Mouse (Mus musculus) small intestine, adult 2 months (tissue): Measurements from ENCODE around the gene Igsf11. TPM values are rescaled to one million over a fixed set of nuclear protein-coding genes. Genes with fewer than 3 reads are reported as not detected.

Source experiments
- H3K27ac ChIP-seq: fragments of 200-500 bp; 2 replicates; pipeline ENCODE4 v1.5.1; 2012; ENCODE audit warnings: low read depth, low read length, control low read depth, inconsistent platforms; ENCODE audit not compliant: insufficient read depth
- H3K27me3 ChIP-seq: fragments of 200-500 bp; 2 replicates; pipeline ENCODE4 v1.6.1; 2012; ENCODE audit warnings: mild to moderate bottlenecking, moderate library complexity, low read length, inconsistent platforms; ENCODE audit not compliant: control insufficient read depth, insufficient read depth
- H3K36me3 ChIP-seq: fragments of 200-500 bp; 2 replicates; pipeline ENCODE4 v1.6.1; 2012; ENCODE audit warnings: mild to moderate bottlenecking, low read length, control low read depth, inconsistent platforms; ENCODE audit not compliant: control insufficient read depth, insufficient read depth
- H3K4me1 ChIP-seq: fragments of 200-500 bp; 2 replicates; pipeline ENCODE4 v1.6.1; 2012; ENCODE audit warnings: low read length, inconsistent platforms, mixed read lengths; ENCODE audit not compliant: control insufficient read depth, insufficient read depth, insufficient read length
- H3K4me3 ChIP-seq: fragments of 200-500 bp; 2 replicates; pipeline ENCODE4 v1.5.1; 2012; ENCODE audit warnings: low read depth, mild to moderate bottlenecking, control low read depth, inconsistent platforms, low read length, moderate library complexity
- CTCF ChIP-seq: fragments of 200-500 bp; IDR thresholded peaks from 2 replicates; pipeline ENCODE4 v1.5.1; 2012; ENCODE audit warnings: low read depth, mild to moderate bottlenecking, control low read depth, inconsistent platforms, low read length, moderate library complexity, mixed read lengths; ENCODE audit not compliant: insufficient replicate concordance, insufficient read length; ENCODE audit errors: extremely low read depth
- POLR2A ChIP-seq: fragments of 200-500 bp; IDR thresholded peaks from 2 replicates; pipeline ENCODE4 v1.6.1; 2012; ENCODE audit warnings: low read depth, mild to moderate bottlenecking, control low read depth, inconsistent platforms, low read length, moderate library complexity
- WGBS: fragments of 180-500 bp; shearing (Covaris S2); methylation state at CpG from one replicate; pipeline ENCODE4 v1.1.7; 2018; 5-methylcytosine and 5-hydroxymethylcytosine counted together
- polyA plus RNA-seq: library from polyadenylated mRNA; depleted of rRNA; stranded (reverse); fragments of >200 nt; gene quantifications from 2 replicates; pipeline ENCODE4 v1.2.3, GENCODE M21; 2012

Igsf11 gene
- polyA plus RNA-seq, 1 experiment = 0.41 TPM

DNA sequence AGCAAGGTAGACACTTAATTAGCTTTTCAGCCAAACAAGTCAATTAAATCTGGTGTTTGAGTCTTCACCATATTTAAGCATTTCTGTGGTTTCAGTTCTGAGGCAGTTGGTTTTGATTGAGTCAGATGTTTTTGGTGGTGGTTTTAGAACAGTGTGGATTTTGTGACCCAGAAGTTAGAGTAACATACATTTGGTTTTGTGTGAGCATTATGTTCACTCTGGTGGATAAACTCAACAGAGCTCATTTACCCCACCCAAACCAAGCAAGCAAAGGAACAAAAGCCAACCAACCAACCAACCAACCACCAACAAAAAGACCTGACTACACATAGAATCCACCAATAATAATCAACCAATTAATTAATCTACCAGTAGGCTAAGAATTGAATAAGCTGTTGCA lies 106.8 kb downstream of the Igsf11 start:
- Histone ChIP-seq H3K36me3 (no peaks in the 10 kb centered on the region), H3K27ac (no peak overlapping the region), H3K4me3 (no peak overlapping the region), H3K4me1 (no peaks in the 10 kb centered on the region), H3K27me3 (no peaks in the 10 kb centered on the region)
- TF ChIP-seq CTCF = no peak
- TF ChIP-seq POLR2A = no peak

DNA sequence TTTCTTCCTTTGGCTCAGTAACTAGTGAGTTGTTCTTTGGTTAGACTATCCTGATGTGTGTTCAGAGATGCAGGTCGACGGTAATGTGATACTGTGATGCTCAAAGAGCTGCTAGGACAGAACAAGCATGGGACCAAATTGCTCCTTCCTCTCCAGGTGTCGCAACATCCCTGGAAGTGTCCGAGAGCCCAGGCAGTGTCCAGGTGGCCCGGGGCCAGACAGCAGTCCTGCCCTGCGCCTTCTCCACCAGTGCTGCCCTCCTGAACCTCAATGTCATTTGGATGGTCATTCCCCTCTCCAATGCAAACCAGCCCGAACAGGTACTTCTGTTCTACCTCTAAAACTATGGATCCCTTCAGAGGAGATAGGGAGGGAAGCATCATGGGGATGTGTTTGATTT lies 114.5 kb downstream of the Igsf11 start:
- Histone ChIP-seq H3K27ac (no peak overlapping the region), H3K4me3 (no peak overlapping the region), H3K36me3 (no peaks in the 10 kb centered on the region), H3K27me3 (no peaks in the 10 kb centered on the region), H3K4me1 (no peaks in the 10 kb centered on the region)
- no peak for TF ChIP-seq CTCF
- WGBS = 90% methylated on average over 7 of the region's 7 CpGs

GRCm38 (mm10) chr16:39019449-39019848 lies 127.0 kb downstream of the Igsf11 start:
- Histone ChIP-seq H3K27ac (no peak overlapping the region), H3K27me3 (no peaks in the 10 kb centered on the region), H3K36me3 (no peaks in the 10 kb centered on the region), H3K4me1 (no peaks in the 10 kb centered on the region), H3K4me3 (no peak overlapping the region)
- no peak for TF ChIP-seq POLR2A
- TF ChIP-seq CTCF = no peak
- 76% methylated on average over 2 of the region's 2 CpGs for WGBS

- no peaks in the 10 kb centered on the region for H3K36me3 ChIP-seq
- H3K4me1 ChIP-seq = no peaks in the 10 kb centered on the region
- 68% methylated on average over 8 of the region's 8 CpGs for WGBS
- no peak overlapping the region for H3K4me3 ChIP-seq
- TF ChIP-seq CTCF (no peak), POLR2A (no peak)
- H3K27me3 ChIP-seq = no peaks in the 10 kb centered on the region
- H3K27ac ChIP-seq = no peak overlapping the region
Observed at GRCm38 (mm10) chr16:39025989-39026736, 133.7 kb downstream of the Igsf11 start.

- no peak overlapping the region for H3K4me3 ChIP-seq
- WGBS = 84% methylated on average over 2 of the region's 2 CpGs
- no peak for TF ChIP-seq CTCF
- TF ChIP-seq POLR2A = no peak
- H3K27ac ChIP-seq = no peak overlapping the region
- H3K36me3 ChIP-seq = no peaks in the 10 kb centered on the region
- no peaks in the 10 kb centered on the region for H3K4me1 ChIP-seq
- no peaks in the 10 kb centered on the region for H3K27me3 ChIP-seq
Observed at GRCm38 (mm10) chr16:39031350-39031749, 138.9 kb downstream of the Igsf11 start.

DNA sequence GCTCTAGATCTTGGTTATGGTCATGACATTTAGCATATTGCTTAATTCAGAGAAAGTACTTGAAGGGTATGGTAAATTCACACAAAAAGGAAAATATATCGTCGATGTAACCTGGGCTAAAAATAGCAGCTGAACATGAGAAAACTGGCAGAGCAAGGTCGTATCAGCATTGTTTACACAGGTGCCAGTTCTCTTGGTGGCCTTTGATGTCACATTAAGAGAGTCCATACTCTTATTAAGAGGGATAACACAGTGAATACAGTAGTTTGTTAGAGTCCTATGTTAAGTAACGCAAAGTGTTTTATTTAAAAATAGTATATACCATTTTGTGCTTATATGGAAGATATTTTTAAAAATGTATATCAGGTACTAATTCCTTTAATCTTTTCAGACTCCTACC lies 144.8 kb downstream of the Igsf11 start:
- 16% methylated on average over 4 of the region's 4 CpGs for WGBS
- Histone ChIP-seq H3K27me3 (no peaks in the 10 kb centered on the region), H3K27ac (no peak overlapping the region), H3K36me3 (no peaks in the 10 kb centered on the region), H3K4me3 (no peak overlapping the region), H3K4me1 (no peaks in the 10 kb centered on the region)
- no peak for TF ChIP-seq POLR2A
- no peak for TF ChIP-seq CTCF

DNA sequence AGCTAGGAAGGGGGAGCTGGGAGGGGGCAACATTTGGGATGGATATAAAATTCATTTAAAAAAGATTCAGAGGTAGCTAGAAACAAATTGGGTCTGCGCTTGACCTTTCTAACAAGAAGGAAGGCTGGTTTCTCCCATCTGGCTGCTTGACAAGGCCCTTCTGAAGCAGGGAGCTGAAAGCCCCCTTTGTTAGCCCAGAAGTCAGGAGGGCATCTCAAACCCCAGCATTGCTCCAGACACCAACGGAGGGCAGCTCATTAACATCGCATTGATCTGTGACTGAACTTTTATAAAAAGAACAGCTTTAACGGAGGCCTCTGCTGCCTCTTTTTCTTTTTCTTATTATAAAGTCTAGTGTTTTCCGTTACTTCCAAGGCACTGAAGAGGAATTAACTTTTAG lies 151.9 kb downstream of the Igsf11 start:
- Histone ChIP-seq H3K4me3 (no peak overlapping the region), H3K27ac (no peak overlapping the region), H3K4me1 (no peaks in the 10 kb centered on the region), H3K27me3 (no peaks in the 10 kb centered on the region), H3K36me3 (no peaks in the 10 kb centered on the region)
- WGBS = 74% methylated on average over 5 of the region's 5 CpGs
- TF ChIP-seq CTCF = no peak
- TF ChIP-seq POLR2A = no peak
